Mouse (Mus musculus) embryo, embryonic 11 days (tissue): ENCODE data around the gene Gon4l.
"Not testable (repeated sequence)": the region's sequence is repeated elsewhere in the genome, so short reads cannot be mapped to it uniquely, and the experiment has no call there.

Source experiments
- DNase-seq: peaks from one replicate; pipeline ENCODE4 v3.0.0-alpha.2; 2015

Gene Gon4l

GRCm38 (mm10) chr3:88834951-88835491 lies at the start of gene Gon4l:
TSS of gene Gon4l (plus strand) at chr3:88835231.
- peak; percentile 50 for DNase-seq

GRCm38 (mm10) chr3:88786323-88786722 lies 48.7 kb upstream of the Gon4l start:
- not testable (repeated sequence) for DNase-seq

- not testable (repeated sequence) for DNase-seq
These were observed 48.2 kb upstream of the Gon4l start for GRCm38 (mm10) chr3:88786805-88787204.

- not testable (repeated sequence) for DNase-seq
These were observed 47.0 kb upstream of the Gon4l start for GRCm38 (mm10) chr3:88788033-88788432.

- DNase-seq = not testable (repeated sequence)
These were observed 37.5 kb upstream of the Gon4l start for GRCm38 (mm10) chr3:88797507-88797906.

- no peak for DNase-seq
These were observed 31.0 kb upstream of the Gon4l start for GRCm38 (mm10) chr3:88803910-88804540.

- DNase-seq = no peak
These were observed 9.3 kb upstream of the Gon4l start for GRCm38 (mm10) chr3:88825710-88826109.

- DNase-seq = no peak
These were observed 7.8 kb upstream of the Gon4l start for GRCm38 (mm10) chr3:88827231-88827630.

- DNase-seq = peak; percentile 76
These were observed 3.6 kb upstream of the Gon4l start for GRCm38 (mm10) chr3:88831177-88832121.

GRCm38 (mm10) chr3:88832388-88832787 lies 2.6 kb upstream of the Gon4l start:
- peak; percentile 86 for DNase-seq

GRCm38 (mm10) chr3:88849172-88849571 lies 14.1 kb downstream of the Gon4l start:
- no peak for DNase-seq

- DNase-seq = no peak
These were observed 20.8 kb downstream of the Gon4l start for GRCm38 (mm10) chr3:88855837-88856236.

GRCm38 (mm10) chr3:88862129-88862528 lies 27.1 kb downstream of the Gon4l start:
- DNase-seq = no peak

GRCm38 (mm10) chr3:88866735-88867134 lies 31.7 kb downstream of the Gon4l start:
- not testable (repeated sequence) for DNase-seq

- not testable (repeated sequence) for DNase-seq
These were observed 32.1 kb downstream of the Gon4l start for GRCm38 (mm10) chr3:88867177-88867576.

GRCm38 (mm10) chr3:88868449-88868848 lies 33.4 kb downstream of the Gon4l start:
- not testable (repeated sequence) for DNase-seq

GRCm38 (mm10) chr3:88882536-88882935 lies 47.5 kb downstream of the Gon4l start:
- not testable (repeated sequence) for DNase-seq

- not testable (repeated sequence) for DNase-seq
These were observed 58.0 kb downstream of the Gon4l start for GRCm38 (mm10) chr3:88893011-88893410.

- DNase-seq = no peak
These were observed 69.8 kb downstream of the Gon4l start for GRCm38 (mm10) chr3:88904803-88905202.

- DNase-seq = no peak
These were observed 70.2 kb downstream of the Gon4l start for GRCm38 (mm10) chr3:88905209-88905608.

- no peak for DNase-seq
These were observed 70.7 kb downstream of the Gon4l start for GRCm38 (mm10) chr3:88905741-88906140.

GRCm38 (mm10) chr3:88906393-88907159 lies 71.5 kb downstream of the Gon4l start:
- no peak for DNase-seq

- no peak for DNase-seq
These were observed 77.6 kb downstream of the Gon4l start for GRCm38 (mm10) chr3:88912585-88912984.
